Mouse (Mus musculus) limb, embryonic 11.5 days (tissue): ENCODE results near the gene Adgrf3. TPM values are rescaled to one million over a fixed set of nuclear protein-coding genes. Genes with fewer than 3 reads are reported as not detected.

Experiments used
- ATAC-seq: fragments of 200-750 bp; cut with Nextera tagmentation; 2 replicates; pipeline ENCODE4 v1.8.0; 2017; ENCODE audit warnings: low read depth; ENCODE audit not compliant: insufficient number of reproducible peaks, low FRiP score, low TSS enrichment
- DNase-seq: peaks from one replicate; pipeline ENCODE4 v3.0.0-alpha.2; 2015; ENCODE audit warnings: low spot score
- H3K27ac ChIP-seq: fragments of 300-500 bp; sonication (generic); replicated peaks from 2 replicates; pipeline ENCODE4 v1.5.1; 2014; ENCODE audit warnings: low read depth, mild to moderate bottlenecking, low read length
- H3K27me3 ChIP-seq: fragments of 300-500 bp; sonication (generic); 2 replicates; pipeline ENCODE4 v1.6.1; 2014; ENCODE audit warnings: mild to moderate bottlenecking, low read length, mixed read lengths; ENCODE audit not compliant: control insufficient read depth, insufficient read depth
- H3K36me3 ChIP-seq: fragments of 300-500 bp; sonication (generic); 2 replicates; pipeline ENCODE4 v1.6.1; 2014; ENCODE audit warnings: mild to moderate bottlenecking, low read length, moderate library complexity, mixed read lengths; ENCODE audit not compliant: control insufficient read depth, insufficient read depth
- H3K4me1 ChIP-seq: fragments of 300-500 bp; sonication (generic); 2 replicates; pipeline ENCODE4 v1.6.1; 2014; ENCODE audit warnings: low read length, mixed read lengths; ENCODE audit not compliant: control insufficient read depth, insufficient read depth
- H3K4me2 ChIP-seq: fragments of 300-500 bp; sonication (generic); 2 replicates; pipeline ENCODE4 v1.6.1; 2014; ENCODE audit warnings: low read depth, mild to moderate bottlenecking, moderate library complexity; ENCODE audit not compliant: severe bottlenecking
- H3K4me3 ChIP-seq: fragments of 300-500 bp; sonication (generic); 2 replicates; pipeline ENCODE4 v1.5.1; 2014; ENCODE audit warnings: low read depth, low read length
- H3K9ac ChIP-seq: fragments of 300-500 bp; sonication (generic); 2 replicates; pipeline ENCODE4 v1.6.1; 2014; ENCODE audit warnings: mild to moderate bottlenecking, low read length
- H3K9me3 ChIP-seq: fragments of 300-500 bp; sonication (generic); 2 replicates; pipeline ENCODE4 v1.6.1; 2016; ENCODE audit warnings: low read length; ENCODE audit not compliant: control insufficient read depth
- WGBS: fragments of 180-500 bp; shearing (Covaris S2); extraction: QIAGEN DNeasy Blood & Tissue Kit; methylation state at CpG from one replicate; pipeline ENCODE4 v1.1.7; 2014; 5-methylcytosine and 5-hydroxymethylcytosine counted together
- polyA plus RNA-seq: library from polyadenylated mRNA; unstranded; fragments of >200 nt; fragmentation: Nextera tagmentation; extraction: Ambion mirVana; gene quantifications from 2 replicates; pipeline ENCODE4 v1.2.1, GENCODE M21; 2014

Gene Adgrf3
- polyA plus RNA-seq, 1 experiment from 2014 or later, result not detected

- DNase-seq, result no peak
- 5% methylated on average over 15 of the region's 15 CpGs for WGBS
- Histone ChIP-seq H3K9ac (peak overlapping the region; percentile 81), H3K4me2 (peak overlapping the region; percentile 89), H3K4me3 (peak overlapping the region; percentile 73), H3K27ac (peak overlapping the region; percentile 72; the same call in 1 of the 2 replicates), H3K4me1 (peaks cover 9% of the 10 kb centered on the region), H3K27me3 (no peaks in the 10 kb centered on the region), H3K36me3 (peaks cover 2% of the 10 kb centered on the region; the same call in 1 of the 2 replicates), H3K9me3 (no peaks in the 10 kb centered on the region)
- ATAC-seq, result no peak
Observed at GRCm38 (mm10) chr5:30233042-30233441, 27.5 kb upstream of the Adgrf3 start.

DNA sequence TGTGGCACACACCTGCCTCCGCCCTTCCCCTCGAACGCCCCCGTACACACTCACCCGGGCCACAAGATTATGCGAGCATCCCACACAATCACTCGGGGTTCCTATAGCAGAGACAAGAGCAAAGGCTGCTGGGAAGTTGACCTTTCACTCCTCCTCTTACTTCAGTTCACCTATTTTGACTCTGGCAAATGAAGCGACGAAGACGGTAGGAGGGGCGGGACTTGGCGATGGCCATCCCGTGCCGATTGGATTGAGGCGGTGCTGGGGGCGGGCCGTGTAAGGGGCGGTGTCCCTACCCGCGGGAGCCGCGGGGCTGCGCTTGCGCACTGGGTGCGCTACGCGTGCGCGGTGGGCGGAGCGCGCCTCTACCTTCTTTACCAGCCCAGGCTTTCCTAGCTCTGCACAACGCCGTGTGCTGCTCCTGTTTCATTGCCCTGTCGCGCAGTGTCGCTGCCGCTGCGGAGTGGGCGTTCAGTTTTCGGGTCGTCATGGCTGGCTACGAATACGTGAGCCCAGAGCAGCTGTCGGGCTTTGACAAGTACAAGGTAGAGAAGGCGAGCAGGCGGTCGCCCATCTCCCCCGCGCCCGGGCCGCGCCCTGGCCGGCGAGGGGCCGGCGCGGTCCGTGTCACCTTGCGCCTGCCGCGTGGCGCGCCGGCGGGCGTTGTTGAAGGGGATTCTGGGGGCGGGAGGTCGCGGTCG is 26.9 kb upstream of the Adgrf3 start, which contains the start of gene Selenoi:
Selenoi (plus strand) TSS at position 311 of the 701 bp plus-strand sequence.
- Histone ChIP-seq H3K9ac (peak within 1 kb of the TSS; percentile 81), H3K4me3 (peak within 1 kb of the TSS; percentile 73), H3K36me3 (peaks cover 2% of the 10 kb centered on the region; the same call in 1 of the 2 replicates), H3K27me3 (no peaks in the 10 kb centered on the region), H3K27ac (peak within 1 kb of the TSS; percentile 72; the same call in 1 of the 2 replicates), H3K9me3 (no peaks in the 10 kb centered on the region), H3K4me1 (peaks cover 9% of the 10 kb centered on the region), H3K4me2 (peak within 1 kb of the TSS; percentile 89)
- DNase-seq (peak; percentile 96), ATAC-seq (peak; percentile 100)
- 2% methylated on average over 71 of the region's 71 CpGs for WGBS

- Histone ChIP-seq H3K36me3 (peaks cover 2% of the 10 kb centered on the region; the same call in 1 of the 2 replicates), H3K9ac (peak overlapping the region; percentile 62), H3K4me1 (peaks cover 9% of the 10 kb centered on the region), H3K27me3 (no peaks in the 10 kb centered on the region), H3K27ac (no peak overlapping the region; the same call in 1 of the 2 replicates), H3K4me2 (peak overlapping the region; percentile 89), H3K9me3 (no peaks in the 10 kb centered on the region), H3K4me3 (peak overlapping the region; percentile 73)
- DNase-seq (no peak), ATAC-seq (no peak)
- 57% methylated on average over 16 of the region's 16 CpGs for WGBS
Observed at GRCm38 (mm10) chr5:30231891-30232270, 26.4 kb upstream of the Adgrf3 start.

GRCm38 (mm10) chr5:30230901-30231300 is 25.4 kb upstream of the Adgrf3 start:
- ATAC-seq (no peak), DNase-seq (no peak)
- Histone ChIP-seq H3K36me3 (peaks cover 2% of the 10 kb centered on the region; the same call in 1 of the 2 replicates), H3K9ac (no peak overlapping the region), H3K27ac (no peak overlapping the region), H3K4me2 (no peak overlapping the region), H3K27me3 (no peaks in the 10 kb centered on the region), H3K4me3 (no peak overlapping the region), H3K4me1 (peaks cover 9% of the 10 kb centered on the region), H3K9me3 (no peaks in the 10 kb centered on the region)
- 81% methylated on average over 4 of the region's 4 CpGs for WGBS

DNA sequence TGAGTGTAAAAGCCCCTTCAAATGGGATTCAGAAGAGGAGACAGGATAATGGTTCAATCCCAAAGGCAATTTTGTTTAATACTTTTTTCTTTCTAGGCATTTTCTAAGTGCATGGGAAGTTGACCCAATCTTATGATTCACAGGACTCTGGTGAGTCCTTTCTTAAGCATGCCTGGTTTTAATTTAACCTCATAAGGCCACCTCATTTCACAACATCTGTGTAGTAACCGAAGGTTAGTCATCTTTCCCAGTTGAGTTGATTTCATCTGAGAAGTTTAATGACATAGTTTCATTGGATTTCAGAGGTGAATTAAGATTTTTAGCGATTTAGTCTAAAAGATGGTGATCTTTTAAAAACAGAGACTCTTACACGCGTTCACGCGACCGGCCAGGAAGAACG is 17.2 kb upstream of the Adgrf3 start:
- no peaks in the 10 kb centered on the region for H3K36me3 ChIP-seq
- no peaks in the 10 kb centered on the region for H3K9me3 ChIP-seq
- 95% methylated on average over 8 of the region's 8 CpGs for WGBS
- no peak overlapping the region for H3K9ac ChIP-seq
- H3K4me1 ChIP-seq, result no peaks in the 10 kb centered on the region
- ATAC-seq, result no peak
- H3K27me3 ChIP-seq, result no peaks in the 10 kb centered on the region
- DNase-seq, result no peak
- no peak overlapping the region for H3K4me2 ChIP-seq
- H3K27ac ChIP-seq, result no peak overlapping the region
- H3K4me3 ChIP-seq, result no peak overlapping the region

DNA sequence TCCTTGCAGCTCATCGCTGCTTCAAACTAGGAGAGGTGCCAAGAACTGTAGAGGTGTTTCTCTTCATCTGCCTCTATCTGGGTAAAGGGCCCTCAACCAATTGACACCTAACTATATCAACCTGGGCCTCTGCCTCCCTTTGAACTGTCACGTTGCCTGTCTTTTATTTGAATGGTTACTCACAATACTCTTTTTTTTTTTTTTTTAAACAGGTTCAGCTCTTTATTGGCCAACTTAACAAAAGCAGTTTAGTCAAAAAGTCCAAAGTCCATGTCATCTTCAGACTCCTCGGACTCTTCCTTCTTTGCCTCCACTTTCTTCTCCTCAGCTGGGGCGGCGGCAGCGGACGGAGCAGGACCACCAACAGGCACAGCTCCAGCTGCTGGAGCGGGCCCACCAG is 15.1 kb upstream of the Adgrf3 start:
- WGBS, result 88% methylated on average over 8 of the region's 8 CpGs
- Histone ChIP-seq H3K4me3 (no peak overlapping the region), H3K9ac (no peak overlapping the region), H3K9me3 (no peaks in the 10 kb centered on the region), H3K27me3 (no peaks in the 10 kb centered on the region), H3K4me2 (no peak overlapping the region), H3K36me3 (no peaks in the 10 kb centered on the region), H3K4me1 (no peaks in the 10 kb centered on the region), H3K27ac (no peak overlapping the region)
- ATAC-seq (no peak), DNase-seq (no peak)

DNA sequence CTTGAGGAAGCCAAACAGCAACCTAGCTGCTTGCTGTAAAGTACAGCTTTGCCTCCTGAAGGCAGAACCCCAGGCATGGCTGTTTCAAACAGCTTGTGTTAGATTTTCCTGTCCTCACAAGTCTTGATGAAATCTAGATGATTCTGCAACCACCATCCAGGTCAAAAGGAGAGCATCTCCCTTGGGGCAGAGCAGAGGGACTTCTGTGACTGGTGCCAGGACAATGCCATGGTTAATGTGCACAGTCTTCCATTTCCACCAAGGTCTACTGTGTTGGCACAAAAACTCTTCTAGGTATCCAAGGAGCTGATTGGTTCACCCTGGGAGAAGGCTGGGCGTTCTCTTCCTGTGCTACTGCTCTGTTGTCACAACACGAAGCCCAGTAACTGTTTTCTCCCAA is 14.2 kb upstream of the Adgrf3 start:
- WGBS, result 91% methylated on average over 2 of the region's 2 CpGs
- DNase-seq, result no peak
- Histone ChIP-seq H3K4me2 (no peak overlapping the region), H3K27me3 (no peaks in the 10 kb centered on the region), H3K9me3 (no peaks in the 10 kb centered on the region), H3K4me1 (no peaks in the 10 kb centered on the region), H3K27ac (no peak overlapping the region), H3K9ac (no peak overlapping the region), H3K4me3 (no peak overlapping the region), H3K36me3 (no peaks in the 10 kb centered on the region)
- no peak for ATAC-seq

DNA sequence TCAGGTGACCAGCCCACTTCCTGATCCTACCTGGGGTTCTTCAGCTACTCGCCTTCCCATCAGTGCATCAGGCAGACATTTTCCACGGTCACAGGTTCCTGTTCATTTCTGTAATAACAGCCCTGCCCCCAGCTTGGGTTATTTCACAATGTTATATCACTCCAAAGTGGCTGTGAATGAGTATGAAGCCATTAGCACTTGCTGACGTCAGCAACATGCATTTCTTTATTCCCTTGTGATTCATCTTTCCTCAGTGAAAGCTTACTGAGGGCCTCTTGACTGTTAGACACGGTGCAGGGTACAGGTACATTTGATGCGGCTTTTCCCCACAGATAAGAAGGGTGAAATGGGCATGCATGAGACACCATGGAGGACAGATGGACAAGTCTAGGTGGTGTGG is 10.4 kb upstream of the Adgrf3 start:
- Histone ChIP-seq H3K36me3 (no peaks in the 10 kb centered on the region), H3K27ac (no peak overlapping the region), H3K9ac (no peak overlapping the region), H3K4me3 (no peak overlapping the region), H3K27me3 (no peaks in the 10 kb centered on the region), H3K9me3 (no peaks in the 10 kb centered on the region), H3K4me2 (no peak overlapping the region), H3K4me1 (no peaks in the 10 kb centered on the region)
- ATAC-seq (no peak), DNase-seq (no peak)
- 81% methylated on average over 5 of the region's 5 CpGs for WGBS
